Mouse (Mus musculus): ENCODE measurements around the gene Slc6a11.
A peak's percentile ranks its signal among the peaks of the same experiment; 100 is the strongest.

Gene Slc6a11

DNA sequence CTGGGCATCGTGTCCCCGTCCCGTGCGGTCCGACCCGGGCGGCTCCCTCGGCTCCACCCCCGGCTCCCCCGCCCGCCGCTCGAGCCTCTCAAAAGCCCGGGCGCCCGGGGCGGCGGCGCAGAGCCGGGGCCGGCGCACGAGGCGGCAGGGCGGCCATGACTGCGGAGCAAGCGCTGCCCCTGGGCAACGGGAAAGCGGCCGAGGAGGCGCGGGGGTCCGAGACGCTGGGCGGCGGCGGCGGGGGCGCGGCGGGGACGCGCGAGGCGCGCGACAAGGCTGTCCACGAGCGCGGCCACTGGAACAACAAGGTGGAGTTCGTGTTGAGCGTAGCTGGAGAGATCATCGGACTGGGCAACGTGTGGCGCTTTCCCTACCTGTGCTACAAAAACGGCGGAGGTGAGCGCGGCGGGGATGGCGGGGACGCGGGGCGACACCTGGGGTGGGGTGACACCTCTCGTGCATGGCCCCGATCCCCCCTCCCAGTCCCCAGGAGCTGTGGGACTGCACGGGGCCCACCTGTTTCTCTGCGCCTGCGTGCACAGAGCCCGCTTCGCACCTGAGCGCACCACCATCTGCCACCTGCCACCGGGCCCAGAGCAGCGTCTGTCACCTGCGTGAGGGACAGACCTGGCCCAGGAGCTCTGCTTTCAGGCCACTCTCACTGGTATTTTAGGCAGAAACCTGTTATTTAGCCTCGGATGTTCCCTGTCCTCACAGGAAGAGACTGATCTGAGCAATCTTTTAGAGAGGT lies at the start of gene Slc6a11:
Gene Slc6a11, plus strand, starts transcription at position 120 of the 751 bp plus-strand sequence.
- no peak for DNase-seq (ENCODE audit: low spot score in 2 of 2)

DNA sequence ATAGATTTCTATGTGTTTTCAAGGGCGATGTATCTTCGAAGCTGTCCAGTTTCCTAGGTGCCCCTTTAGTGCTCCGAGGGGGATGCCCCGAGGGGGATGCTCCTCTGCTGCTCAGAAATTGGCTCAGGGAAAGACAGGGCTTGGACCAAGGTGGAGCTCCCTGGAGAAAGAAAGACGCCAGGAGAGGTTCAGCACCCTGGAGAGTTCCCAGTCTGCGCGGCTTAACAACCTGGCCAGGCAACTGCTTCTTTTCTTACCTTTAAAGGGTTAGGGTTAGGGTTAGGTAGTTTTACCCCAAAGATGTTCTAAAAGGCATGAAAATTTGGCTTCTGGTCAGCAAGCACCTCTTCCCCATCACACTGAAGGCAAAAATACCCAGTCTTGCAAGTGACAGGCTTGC lies 43.9 kb upstream of the Slc6a11 start:
- no peak for DNase-seq (ENCODE audit: low spot score in 2 of 2)

DNA sequence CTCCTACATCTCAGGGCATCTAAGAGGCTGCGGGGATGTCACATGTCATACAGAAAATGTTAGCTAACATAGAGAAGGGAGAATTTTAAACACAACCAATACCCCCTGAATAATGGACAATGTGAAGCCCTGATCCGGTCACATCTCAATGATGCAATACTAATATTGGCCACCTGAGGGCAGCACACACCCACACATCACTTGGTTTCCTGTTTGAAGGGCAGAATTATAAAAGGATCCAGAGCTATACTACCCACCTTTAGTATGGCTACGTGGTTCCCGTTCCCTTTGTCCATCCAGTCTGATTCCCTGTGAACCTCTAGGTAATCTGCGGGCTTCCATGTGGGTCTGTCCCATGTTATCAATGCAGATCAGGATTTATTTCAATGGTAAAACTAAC lies 41.4 kb upstream of the Slc6a11 start:
- peak in 1 of 2 experiments; percentile 26 for DNase-seq (ENCODE audit: low spot score in 2 of 2)

DNA sequence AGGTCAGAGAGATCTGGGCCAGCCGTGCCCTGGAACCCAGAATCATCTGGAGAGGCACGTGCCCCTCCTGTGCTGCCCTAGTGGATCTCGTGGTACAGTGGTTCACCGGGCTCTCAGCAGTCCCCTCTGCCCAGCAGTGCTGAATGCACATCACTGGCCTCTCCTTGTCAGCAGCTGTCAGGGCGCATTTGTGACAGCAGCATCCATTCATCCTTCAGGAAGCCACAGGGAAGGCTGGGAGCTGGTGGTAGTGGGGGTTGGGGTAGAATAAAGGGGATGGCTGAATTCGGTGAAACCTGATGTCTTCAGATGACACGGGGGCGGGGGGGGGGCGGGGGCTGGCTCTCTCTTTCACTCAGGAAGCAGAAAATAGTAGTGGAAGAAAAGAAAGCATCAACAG lies 38.8 kb upstream of the Slc6a11 start:
- DNase-seq (ENCODE audit: low spot score in 2 of 2): no peak

DNA sequence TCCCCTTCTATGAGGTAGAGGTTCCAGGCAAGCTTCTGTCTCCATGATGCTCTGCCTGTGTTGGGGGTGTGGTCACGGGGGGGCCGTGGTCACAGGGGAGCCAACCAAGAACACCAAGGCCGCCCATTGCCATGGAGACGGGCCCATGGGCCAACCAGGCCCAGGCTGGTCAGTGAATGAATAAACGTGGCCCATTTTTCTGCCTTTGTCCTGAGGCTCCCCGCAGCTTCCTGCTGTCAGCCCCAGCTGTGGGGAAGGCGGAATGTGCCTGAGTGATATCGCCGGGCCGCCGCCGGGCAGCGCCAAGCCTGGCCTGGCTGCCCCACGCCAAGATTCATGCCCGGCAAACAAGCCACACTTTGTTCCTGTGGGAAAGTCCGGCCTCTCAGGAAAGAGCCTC lies 36.8 kb upstream of the Slc6a11 start:
- no peak for DNase-seq (ENCODE audit: low spot score in 2 of 2)

DNA sequence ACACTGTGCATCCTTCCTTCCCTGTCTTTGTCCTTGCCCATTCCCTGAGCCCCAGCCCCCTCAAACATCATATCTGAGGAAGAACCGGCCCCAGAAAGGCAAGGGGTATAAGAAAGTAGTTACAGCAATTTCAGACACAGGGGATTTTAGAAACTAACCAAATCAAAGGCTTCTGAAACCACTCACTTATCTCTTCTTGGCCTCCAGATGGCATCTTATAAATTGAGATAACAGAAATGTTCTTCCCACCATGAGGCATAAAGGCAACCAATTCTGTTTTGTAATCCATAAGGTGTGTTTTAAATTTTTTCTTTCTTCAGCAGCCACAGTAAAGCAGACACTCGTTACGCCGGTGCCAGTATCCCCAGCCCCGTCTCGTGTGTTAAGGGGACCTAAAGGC lies 34.5 kb upstream of the Slc6a11 start:
- DNase-seq (ENCODE audit: low spot score in 2 of 2): no peak

DNA sequence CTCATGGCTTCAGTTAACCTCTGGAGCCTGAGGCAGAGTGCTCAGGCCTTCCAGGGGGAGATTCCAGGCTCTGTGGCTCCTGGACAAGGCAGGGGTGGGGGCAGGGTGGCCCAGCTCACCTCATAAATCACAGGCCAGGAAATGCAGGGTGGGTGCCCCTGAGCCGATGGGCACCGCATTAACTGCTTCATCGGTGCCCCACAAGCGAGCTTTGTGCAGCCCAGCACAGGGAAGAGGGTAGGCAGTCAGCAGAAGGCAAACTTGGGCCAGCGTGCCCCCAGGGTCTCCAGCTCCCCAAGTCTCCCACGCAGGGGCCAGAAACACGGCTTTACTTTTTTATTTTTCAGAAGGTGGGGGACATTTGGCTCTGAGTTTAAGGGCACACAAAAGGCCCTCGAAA lies 29.1 kb upstream of the Slc6a11 start:
- DNase-seq (ENCODE audit: low spot score in 2 of 2): no peak

DNA sequence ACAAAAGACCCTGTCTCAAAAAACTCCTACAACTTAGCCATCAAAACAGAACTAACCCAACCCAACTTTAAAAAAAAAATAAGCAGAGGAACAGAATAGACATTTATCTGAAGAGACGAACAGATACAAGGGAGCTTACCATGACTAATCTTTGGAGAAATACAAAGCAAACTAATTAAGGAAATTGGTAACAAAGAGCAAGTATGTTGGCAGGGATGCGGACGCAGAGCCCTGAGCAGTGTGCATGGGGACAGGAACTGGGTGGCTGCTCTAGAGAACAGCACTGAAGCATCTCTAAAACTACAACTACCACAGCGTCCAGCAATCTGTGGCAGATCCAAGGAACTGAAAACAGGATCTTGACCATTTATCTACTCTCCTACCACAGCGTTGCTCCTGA lies 11.5 kb upstream of the Slc6a11 start:
- no peak for DNase-seq (ENCODE audit: low spot score in 2 of 2)

DNA sequence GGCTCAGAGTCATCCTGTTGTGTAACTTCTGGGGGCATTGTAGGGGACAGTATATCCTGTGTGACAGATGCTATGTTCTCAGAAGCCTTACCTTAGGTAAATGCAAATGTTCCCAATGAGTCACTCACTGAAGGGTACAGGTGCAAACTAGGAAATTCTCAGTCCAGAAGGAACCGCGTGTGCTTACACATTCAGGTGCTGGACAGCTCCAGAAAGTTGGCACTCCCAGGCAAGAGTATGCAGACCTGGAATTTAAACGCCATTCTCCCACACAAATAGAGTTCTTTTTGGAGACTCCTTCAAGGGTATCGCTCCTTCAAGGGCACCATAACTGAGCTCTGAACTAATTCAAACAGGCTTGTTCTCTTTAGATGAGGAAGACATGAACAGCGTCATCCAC lies 5.5 kb upstream of the Slc6a11 start:
- no peak for DNase-seq (ENCODE audit: low spot score in 2 of 2)

DNA sequence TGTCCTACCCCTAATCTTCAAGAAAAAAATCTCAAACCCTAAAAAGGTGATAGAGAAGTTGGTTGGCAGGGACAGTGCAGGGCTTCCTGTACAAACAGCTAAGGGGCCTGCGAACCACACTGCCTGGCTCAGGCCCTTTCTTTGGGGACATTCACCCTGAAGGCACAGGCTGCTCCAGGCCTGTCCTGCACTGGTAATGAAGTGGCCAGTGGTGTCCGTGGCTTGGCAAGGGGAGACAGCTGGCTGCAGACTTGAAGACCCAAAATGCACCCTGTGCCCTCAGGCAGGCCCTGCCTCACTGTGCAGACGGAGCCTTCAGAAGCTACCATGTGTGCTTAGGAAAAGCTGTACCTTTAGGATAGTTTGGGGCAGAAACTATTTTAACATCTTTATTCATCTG lies 1.4 kb downstream of the Slc6a11 start:
- no peak for DNase-seq (ENCODE audit: low spot score in 2 of 2)

DNA sequence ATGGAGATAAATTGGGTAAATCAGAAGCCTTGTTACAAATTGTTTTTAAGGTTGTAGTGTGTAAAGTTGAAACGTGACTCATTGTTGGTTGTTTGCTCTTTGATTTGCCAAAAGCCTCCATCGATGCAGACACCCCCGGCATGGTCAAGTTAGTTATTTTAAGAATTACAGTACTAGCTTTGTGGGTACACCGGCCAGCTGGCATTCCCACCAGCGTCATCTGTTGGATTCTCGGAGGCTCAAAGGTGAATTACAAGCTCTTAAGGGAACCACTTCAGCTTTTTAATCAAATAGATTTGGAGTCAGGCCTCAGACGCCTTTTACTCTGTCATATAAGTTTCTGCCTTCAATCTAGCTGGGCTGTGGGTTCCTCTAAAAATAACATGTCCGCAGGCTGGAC lies 1.9 kb downstream of the Slc6a11 start:
- no peak for DNase-seq (ENCODE audit: low spot score in 2 of 2)

DNA sequence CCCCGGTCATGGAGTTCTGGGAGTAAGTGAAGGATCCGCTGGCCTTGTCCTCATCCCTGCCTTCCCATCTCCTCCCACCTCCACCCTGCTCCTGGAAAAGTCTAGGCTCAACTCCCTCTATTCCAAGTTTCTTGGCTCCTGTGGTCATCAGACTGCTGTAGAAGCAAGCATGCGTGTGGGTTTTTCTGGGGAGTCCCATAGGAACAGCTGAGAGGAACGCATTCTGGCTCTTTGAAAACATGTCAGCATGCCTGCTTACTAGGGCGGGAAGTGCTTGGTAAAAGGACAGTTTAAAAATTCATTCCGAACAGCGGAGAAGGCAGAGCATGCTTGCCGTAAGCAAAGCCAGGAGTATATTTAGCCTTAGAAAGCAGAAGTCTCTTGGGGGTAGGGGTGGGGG lies 7.9 kb downstream of the Slc6a11 start:
- DNase-seq (ENCODE audit: low spot score in 2 of 2): no peak

DNA sequence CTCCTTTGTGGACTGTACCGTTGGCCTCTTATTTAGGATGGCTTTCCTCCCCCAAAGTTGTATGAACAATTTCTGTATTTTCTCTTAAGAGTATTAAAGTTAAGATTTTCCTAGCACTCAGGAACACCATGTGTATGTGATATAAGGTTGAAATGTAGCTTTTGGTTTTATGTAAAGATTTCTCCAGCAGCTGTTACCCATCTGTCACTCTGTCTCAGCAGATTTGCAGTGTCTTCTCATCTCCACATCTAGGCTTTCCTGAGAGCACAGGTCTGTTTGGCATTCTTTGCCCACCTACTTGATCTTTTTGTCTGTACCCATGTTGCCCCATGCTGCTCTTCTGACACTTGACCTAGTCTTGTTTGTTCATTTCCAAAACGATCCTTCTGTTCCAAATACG lies 10.4 kb downstream of the Slc6a11 start:
- no peak for DNase-seq (ENCODE audit: low spot score in 2 of 2)

DNA sequence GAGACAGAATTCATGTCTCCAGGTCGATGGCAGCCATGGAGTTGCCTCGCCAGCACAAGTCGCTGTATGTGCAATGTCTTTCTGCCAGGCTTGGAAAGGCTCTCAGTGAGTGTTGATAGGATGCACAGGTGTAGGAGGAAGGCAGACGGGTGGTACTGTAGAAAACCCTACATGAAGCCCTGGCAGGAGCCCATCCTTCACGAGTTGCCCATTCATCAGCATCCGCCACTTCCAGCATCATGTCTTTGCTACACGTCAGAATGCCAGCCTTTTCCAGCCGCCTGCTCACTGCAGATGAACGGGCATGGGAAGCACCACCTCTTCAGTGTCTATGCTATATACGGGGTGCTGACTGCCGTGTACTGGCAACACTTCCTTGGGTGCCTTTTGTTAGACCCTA lies 11.4 kb downstream of the Slc6a11 start:
- DNase-seq (ENCODE audit: low spot score in 2 of 2): no peak

DNA sequence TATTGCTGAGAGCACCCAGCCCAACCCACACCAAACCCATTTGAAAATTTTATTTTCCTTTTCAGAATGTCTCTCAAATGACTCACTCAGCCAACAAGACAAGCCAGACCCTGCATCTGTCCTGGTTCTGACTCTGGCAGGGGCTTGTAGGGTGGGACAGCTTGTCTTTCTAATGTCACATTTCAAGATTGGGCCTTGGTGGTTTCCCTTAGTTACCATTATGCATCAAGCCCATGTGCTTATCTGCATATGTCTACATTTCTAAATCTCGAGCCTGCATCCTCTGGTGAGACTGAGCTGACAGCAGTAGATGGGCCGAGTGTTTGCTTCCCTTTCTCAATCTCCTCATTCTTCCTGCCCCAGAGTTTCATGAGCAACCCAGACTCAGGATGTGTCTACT lies 12.5 kb downstream of the Slc6a11 start:
- DNase-seq (ENCODE audit: low spot score in 2 of 2): no peak

DNA sequence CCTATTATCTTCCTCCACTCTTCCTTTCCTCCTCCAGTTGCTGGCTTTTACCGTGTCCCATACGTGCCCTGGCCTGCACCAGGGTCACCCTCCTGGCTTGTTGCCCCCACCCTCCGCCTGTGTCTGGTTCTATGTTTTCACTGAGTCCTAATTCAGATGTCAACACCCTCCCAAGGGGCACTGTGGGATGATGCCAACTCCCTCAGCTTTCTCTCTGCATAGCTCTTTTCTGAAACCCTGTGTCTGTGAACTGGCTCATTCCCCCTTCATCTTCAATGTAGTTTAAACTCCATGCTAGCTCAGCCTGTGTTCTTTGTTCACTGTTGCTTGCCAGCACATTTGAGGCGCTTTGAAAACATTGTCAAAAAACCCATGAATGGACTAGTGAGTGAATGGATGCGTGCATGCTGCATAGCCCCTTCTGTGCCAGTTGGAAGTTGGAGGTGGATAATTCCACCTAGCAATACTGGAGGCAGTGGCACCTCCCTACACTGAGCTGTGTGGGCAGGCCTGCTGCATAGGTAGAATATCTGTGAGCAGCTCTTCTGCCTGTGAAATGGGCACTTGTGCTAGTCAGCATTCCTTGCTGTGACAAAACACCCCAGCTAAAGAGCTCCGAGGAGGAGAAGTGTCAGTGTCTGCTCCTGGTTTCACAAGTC lies 13.5 kb downstream of the Slc6a11 start:
- DNase-seq (ENCODE audit: low spot score in 2 of 2): no peak

DNA sequence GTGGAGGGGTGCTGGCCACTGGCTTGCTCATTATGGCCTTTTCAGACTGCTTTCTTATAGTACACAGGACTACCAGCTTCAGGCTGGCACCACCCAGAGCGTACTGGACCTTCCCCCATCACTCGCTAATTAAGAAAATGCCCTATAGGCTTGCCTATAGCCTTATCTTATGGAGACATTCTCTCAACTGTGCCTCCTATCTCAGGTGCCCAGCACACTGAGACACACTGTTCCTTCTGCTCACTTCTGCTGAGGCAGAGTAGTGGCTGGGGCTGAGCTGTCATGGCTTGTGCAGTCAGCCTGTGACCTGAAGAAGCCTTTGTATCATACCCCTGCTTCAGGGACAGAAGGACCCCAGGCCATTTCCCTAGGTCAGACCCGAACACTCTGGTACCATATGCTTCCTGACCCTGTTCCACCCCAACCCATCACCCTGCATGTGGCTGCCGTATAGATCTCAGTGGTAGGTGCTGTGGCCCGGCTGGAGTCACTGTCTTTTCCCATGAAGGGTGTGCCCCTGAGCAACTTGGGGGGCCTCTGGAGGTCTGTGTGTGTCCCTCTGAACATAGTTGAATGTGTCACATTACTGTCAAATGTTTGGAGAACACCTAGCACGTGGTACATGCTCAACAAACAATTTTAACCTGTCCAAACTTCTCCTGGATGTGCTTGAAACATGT lies 14.7 kb downstream of the Slc6a11 start:
- DNase-seq (ENCODE audit: low spot score in 2 of 2): no peak

DNA sequence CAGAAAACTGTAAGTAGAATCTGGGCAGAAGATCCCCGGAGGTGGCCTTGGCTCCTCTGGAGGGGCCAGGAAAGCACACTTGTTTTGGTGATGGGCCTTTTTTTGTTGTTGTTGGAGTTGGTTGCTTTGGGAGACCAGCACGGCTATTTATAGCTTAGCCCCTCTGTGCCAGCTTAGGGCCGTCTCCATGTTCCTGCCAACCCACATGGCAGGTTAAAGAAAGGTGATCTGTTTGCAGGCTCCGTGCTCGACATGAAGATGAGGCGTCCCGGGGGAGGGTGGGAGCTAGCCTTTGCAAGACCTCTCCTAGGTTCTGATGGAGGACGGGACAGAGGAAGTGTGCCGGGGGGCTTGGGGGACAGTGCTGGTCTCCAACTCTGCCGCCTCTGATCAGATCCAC lies 24.7 kb downstream of the Slc6a11 start:
- DNase-seq (ENCODE audit: low spot score in 2 of 2): no peak

DNA sequence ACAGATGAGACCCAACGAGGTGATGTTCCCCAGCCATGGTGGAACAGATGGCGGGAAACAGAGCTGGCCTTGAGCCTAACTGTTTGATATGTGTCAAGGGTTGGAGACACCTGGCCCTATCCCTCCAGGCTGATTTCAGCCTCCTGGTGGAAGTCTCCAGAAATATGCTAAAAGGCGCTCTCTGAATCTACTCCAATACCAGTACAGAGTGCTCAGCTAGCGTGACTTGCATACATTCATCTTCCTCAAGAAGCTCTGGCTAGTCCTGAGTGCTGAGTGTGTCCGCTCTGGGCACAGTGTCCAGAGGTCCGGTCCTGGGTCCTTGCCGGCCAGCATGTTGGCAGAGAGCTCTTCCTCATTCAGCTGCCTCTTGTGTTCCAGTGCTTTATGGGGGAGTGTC lies 27.8 kb downstream of the Slc6a11 start:
- no peak for DNase-seq (ENCODE audit: low spot score in 2 of 2)

DNA sequence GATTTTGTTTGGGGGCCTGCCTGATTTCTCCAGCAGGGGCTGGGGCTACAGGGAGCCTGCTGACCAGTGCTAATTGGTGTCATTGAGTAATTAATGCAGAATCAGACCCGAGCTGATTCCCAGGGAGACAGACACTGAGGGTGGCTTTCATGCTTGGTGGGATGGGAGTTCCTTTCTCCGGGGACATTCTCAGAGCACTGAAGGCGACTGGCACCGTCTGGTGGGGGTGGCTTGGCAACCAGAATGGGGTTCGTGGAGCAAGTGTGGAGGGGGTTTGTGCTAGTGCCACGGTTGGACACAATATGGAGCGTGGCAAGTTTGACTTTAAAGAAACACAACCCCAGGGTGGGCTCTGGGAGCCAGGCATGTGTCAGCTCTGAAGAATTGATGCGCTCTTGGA lies 29.7 kb downstream of the Slc6a11 start:
- DNase-seq (ENCODE audit: low spot score in 2 of 2): no peak

DNA sequence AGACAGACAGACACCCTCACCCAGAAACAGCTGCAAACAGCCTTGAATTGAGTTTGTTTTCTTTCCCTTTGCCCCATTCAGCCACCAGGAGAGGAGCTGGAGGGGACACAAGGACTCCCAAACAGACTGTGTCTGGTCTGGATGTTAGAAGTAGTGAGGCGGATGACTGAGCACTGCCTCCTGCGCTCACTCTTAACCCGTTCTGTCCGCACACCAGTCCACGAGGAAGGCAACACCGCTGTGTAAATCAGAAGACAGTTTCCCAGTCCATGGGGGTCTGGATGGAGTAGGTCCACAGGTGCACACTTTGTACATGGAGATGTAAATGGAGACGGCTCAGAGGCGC lies 43.0 kb downstream of the Slc6a11 start:
- no peak for DNase-seq (ENCODE audit: low spot score in 2 of 2)

DNA sequence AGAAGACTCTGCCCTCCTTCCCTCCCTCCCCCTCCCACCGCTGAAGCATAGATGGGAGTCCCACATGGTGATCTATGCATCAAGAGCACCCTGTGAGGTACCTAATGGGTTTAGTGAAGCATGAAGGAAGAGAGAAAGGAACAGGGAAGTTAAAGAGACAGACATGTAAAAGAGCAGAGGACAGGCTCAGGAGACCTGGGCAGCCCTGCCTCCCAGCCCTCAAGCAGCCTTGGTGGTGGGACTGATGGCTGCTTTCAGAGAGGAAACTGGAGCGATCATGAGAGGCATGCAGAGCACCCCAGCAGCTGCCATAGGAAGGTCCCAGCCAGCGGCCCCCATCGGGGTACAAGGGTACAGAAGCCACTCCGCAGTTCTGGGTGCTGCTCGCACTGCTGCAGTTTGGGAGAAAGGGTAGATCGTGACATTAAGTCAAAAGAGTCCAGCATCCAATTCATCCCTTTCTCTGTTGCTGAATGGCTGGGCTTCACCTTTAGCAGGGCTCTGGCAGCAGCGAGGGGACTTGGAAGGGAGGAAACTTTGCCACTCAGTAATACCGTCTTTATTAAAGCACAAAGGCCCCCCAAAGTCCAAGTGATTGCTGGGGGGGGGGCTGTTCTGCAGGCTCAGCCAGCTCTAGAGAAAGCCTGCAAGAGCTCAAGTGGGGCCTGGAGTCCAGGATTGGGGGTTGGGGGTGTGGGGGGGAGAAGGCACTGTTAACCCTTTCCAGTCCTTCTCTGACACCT lies 43.5 kb downstream of the Slc6a11 start:
- no peak for DNase-seq (ENCODE audit: low spot score in 2 of 2)

DNA sequence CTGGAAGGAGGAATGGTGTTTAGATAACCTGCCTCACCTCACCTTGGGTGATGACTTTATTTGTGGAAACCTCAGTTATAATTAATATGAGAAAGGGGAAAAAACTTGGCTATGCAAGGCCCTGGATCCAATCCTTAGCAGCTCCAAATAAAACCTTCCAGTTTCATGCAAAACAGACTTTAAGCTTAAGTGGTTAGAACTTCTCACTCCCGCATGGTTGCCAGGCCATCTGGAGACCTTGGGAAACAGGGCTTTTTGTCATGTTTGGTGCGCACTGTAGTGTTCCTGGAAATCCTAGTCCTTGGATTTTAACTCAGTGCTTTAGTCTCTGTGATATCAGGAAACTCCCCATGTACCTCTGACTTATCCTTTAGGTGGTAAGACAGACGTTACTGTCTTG lies 47.1 kb downstream of the Slc6a11 start:
- DNase-seq (ENCODE audit: low spot score in 2 of 2): no peak
